Mouse (Mus musculus): ENCODE data around the gene Atrn.

DNA sequence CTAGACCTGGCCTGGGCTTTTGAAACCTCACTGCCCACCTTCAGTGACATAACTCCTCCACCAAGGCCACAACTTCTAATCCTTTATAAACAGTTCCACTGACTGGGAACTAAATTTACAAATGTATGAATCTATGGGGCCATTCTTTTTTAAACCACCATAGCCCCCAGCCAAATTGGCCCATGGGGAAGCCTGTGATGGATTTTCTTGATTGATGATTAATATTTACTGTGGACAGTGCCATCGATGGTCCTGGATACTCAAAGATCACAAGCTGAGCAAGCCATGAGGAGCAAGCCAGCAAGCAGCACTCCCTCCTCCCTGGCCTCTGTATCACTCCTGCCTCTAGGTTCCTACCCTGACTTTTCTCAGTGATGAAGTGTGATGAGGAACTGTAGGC lies 11.4 kb downstream of the Atrn start:
- TF ChIP-seq CTCF (IDR thresholded peaks at IDR 0.05; ENCODE audit: insufficient read depth, low read length) (no peak), POLR2A (IDR thresholded peaks at IDR 0.05; ENCODE audit: borderline replicate concordance, extremely low read depth, low read depth, low read length) (no peak)

All from lung, adult 2 months (tissue).